Mouse (Mus musculus) liver, adult 2 months (tissue): ENCODE results near the gene Slc9a3r2. TPM values are rescaled to one million over a fixed set of nuclear protein-coding genes. Genes with fewer than 3 reads are reported as not detected.
A peak's percentile ranks its signal among the peaks of the same experiment; 100 is the strongest.
"Not testable (repeated sequence)": the region's sequence is repeated elsewhere in the genome, so short reads cannot be mapped to it uniquely, and the experiment has no call there.

Source experiments
- DNase-seq: peaks from one replicate; pipeline ENCODE4 v3.0.0-alpha.2; 2011; ENCODE audit warnings: low read depth, low spot score; ENCODE audit errors: extremely low read depth
- H3K27ac ChIP-seq: fragments of 200-500 bp; replicated peaks from 2 replicates; pipeline ENCODE4 v1.5.1; 2012; ENCODE audit warnings: low read depth, mild to moderate bottlenecking, control low read depth, inconsistent platforms, low read length; ENCODE audit not compliant: insufficient read depth
- H3K27me3 ChIP-seq: fragments of 200-500 bp; 2 replicates; pipeline ENCODE4 v1.6.1; 2012; ENCODE audit warnings: mild to moderate bottlenecking, moderate library complexity, low read length, inconsistent platforms; ENCODE audit not compliant: control insufficient read depth, insufficient read depth
- H3K36me3 ChIP-seq: fragments of 200-500 bp; 2 replicates; pipeline ENCODE4 v1.6.1; 2012; ENCODE audit warnings: low read length, inconsistent platforms; ENCODE audit not compliant: control insufficient read depth, insufficient read depth
- H3K4me1 ChIP-seq: fragments of 200-500 bp; 2 replicates; pipeline ENCODE4 v1.6.1; 2011; ENCODE audit warnings: low read length; ENCODE audit not compliant: control insufficient read depth, insufficient read depth
- H3K4me3 ChIP-seq: fragments of 200-500 bp; 2 replicates; pipeline ENCODE4 v1.5.1; 2011; ENCODE audit warnings: low read depth, mild to moderate bottlenecking, control low read depth, low read length, moderate library complexity; ENCODE audit not compliant: insufficient read depth
- H3K79me2 ChIP-seq: fragments of 200-500 bp; 2 replicates; pipeline ENCODE4 v1.6.1; 2012; ENCODE audit warnings: inconsistent platforms, mild to moderate bottlenecking, low read length, moderate library complexity; ENCODE audit not compliant: control insufficient read depth, insufficient read depth
- H3K9ac ChIP-seq: fragments of 200-500 bp; 2 replicates; pipeline ENCODE4 v1.6.1; 2012; ENCODE audit warnings: low read depth, mild to moderate bottlenecking, control low read depth, inconsistent platforms, low read length
- CTCF ChIP-seq: fragments of 200-500 bp; IDR thresholded peaks from 2 replicates; pipeline ENCODE4 v1.5.1; 2011; ENCODE audit warnings: low read depth, low read length, control low read depth
- POLR2A ChIP-seq: fragments of 200-500 bp; IDR thresholded peaks from 2 replicates; pipeline ENCODE4 v1.6.1; 2011; ENCODE audit warnings: low read length, control low read depth; ENCODE audit not compliant: insufficient read depth; ENCODE audit errors: extremely low read depth
- WGBS: fragments of 180-500 bp; shearing (Covaris S2); methylation state at CpG from one replicate; pipeline ENCODE4 v1.1.7; 2018; 5-methylcytosine and 5-hydroxymethylcytosine counted together
- polyA plus RNA-seq: library from polyadenylated mRNA; depleted of rRNA; stranded (reverse); fragments of >200 nt; gene quantifications from 2 replicates; pipeline ENCODE4 v1.2.3, GENCODE M21; 2012
- total RNA-seq: library from RNA; depleted of rRNA; stranded (reverse); fragments of >200 nt; gene quantifications from 2 replicates; pipeline ENCODE4 v1.2.3, GENCODE M21; 2014

Slc9a3r2 gene
- total and polyA plus RNA-seq, 2 experiments, result 8.8 to 31.5 TPM

DNA sequence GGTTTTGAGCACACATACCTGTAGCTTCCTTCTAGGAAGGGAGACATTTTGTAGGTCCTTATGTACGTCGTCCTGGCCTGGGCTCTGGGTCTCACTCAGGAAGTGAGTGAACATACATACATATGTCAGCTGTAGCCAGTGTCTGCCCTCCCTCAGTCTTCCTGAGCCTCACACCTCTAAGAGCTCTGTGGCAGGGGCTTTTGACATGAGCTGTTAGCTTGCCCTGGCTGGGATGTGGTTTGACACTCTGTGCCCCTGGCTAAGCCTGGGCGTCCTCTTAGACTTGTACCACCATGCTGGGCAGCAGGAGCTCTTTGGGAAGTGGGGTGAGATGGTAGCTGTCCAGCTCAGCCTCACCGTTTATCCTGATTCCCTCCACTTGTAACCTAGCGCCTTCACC lies 21.2 kb upstream of the Slc9a3r2 start:
- no peak overlapping the region for H3K4me3 ChIP-seq
- 51% methylated on average over 5 of the region's 5 CpGs for WGBS

GRCm38 (mm10) chr17:24670246-24670844 lies 20.2 kb upstream of the Slc9a3r2 start:
- under 1% methylated on average over 8 of the region's 8 CpGs for WGBS
- Histone ChIP-seq H3K4me3 (peak overlapping the region; percentile 94), H3K4me1 (peaks cover 17% of the 10 kb centered on the region), H3K27me3 (no peaks in the 10 kb centered on the region), H3K79me2 (peaks cover 32% of the 10 kb centered on the region; the same call in 1 of the 2 replicates), H3K9ac (peak overlapping the region; percentile 98), H3K27ac (peak overlapping the region; percentile 94), H3K36me3 (no peaks in the 10 kb centered on the region)
- DNase-seq, result peak; percentile 88
- TF ChIP-seq CTCF, result no peak
- no peak for TF ChIP-seq POLR2A

More for the DNA sequence above, 21.2 kb upstream of the Slc9a3r2 start:
- TF ChIP-seq CTCF, result no peak
- no peak for TF ChIP-seq POLR2A
- Histone ChIP-seq H3K36me3 (peaks cover under 1% of the 10 kb centered on the region; the same call in 1 of the 2 replicates), H3K4me1 (peaks cover 17% of the 10 kb centered on the region), H3K27me3 (no peaks in the 10 kb centered on the region), H3K27ac (peak overlapping the region; percentile 55; the same call in 1 of the 2 replicates), H3K79me2 (peaks cover 40% of the 10 kb centered on the region; the same call in 1 of the 2 replicates), H3K9ac (0 out of 2 replicates have a peak overlapping the region, but pooled peaks have one; percentile 8)
- DNase-seq, result no peak

GRCm38 (mm10) chr17:24669545-24670245 lies 19.6 kb upstream of the Slc9a3r2 start, which contains the start of gene Zfp598:
Zfp598 (plus strand) TSS chr17:24669687.
- TF ChIP-seq CTCF, result peak; percentile 16; the same call in 1 of the 2 replicates
- peak; percentile 43; the same call in 1 of the 2 replicates for TF ChIP-seq POLR2A
- Histone ChIP-seq H3K4me1 (peaks cover 17% of the 10 kb centered on the region), H3K9ac (peak within 1 kb of the TSS; percentile 98), H3K4me3 (peak within 1 kb of the TSS; percentile 94), H3K27me3 (no peaks in the 10 kb centered on the region), H3K36me3 (no peaks in the 10 kb centered on the region), H3K79me2 (peaks cover 31% of the 10 kb centered on the region; the same call in 1 of the 2 replicates), H3K27ac (peak within 1 kb of the TSS; percentile 94)
- DNase-seq, result peak; percentile 71
- WGBS, result under 1% methylated on average over 77 of the region's 80 CpGs

GRCm38 (mm10) chr17:24669214-24669544 lies 19.1 kb upstream of the Slc9a3r2 start:
- peak overlapping the region; percentile 26 for H3K9ac ChIP-seq
- H3K27me3 ChIP-seq, DNase-seq, H3K36me3 ChIP-seq: not testable (repeated sequence)
- H3K79me2 ChIP-seq, result peaks cover 28% of the 10 kb centered on the region; the same call in 1 of the 2 replicates
- peak overlapping the region; percentile 13 for H3K4me3 ChIP-seq
- WGBS, result 5% methylated on average over 15 of the region's 15 CpGs
- peaks cover 17% of the 10 kb centered on the region for H3K4me1 ChIP-seq
- H3K27ac ChIP-seq, result peak overlapping the region; percentile 23

DNA sequence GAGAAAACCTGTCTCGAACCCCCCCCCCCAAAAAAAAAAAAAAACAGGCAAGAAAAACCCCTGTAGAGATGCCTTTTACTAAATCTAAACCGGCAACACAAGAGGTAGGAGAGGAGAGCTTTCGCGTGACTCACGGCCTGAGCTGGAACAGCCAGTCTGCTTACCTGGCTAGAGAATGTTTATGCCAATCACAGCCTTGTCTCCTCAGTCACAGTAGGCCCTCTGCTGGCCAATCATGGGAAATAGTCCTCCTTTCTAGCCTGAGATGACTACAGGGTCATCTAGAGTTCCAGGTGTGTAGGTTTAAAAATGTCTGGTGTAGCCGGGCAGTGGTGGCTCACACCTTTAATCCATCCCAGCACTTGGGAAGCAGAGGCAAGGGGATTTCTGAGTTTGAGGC lies 17.3 kb upstream of the Slc9a3r2 start:
- Histone ChIP-seq H3K4me3 (no peak overlapping the region), H3K27me3 (no peaks in the 10 kb centered on the region), H3K79me2 (peaks cover 16% of the 10 kb centered on the region; the same call in 1 of the 2 replicates), H3K9ac (no peak overlapping the region), H3K4me1 (peaks cover 17% of the 10 kb centered on the region), H3K36me3 (no peaks in the 10 kb centered on the region), H3K27ac (no peak overlapping the region)
- 9% methylated on average over 6 of the region's 6 CpGs for WGBS
- TF ChIP-seq POLR2A, result no peak
- TF ChIP-seq CTCF, result peak; percentile 67
- peak; percentile 77 for DNase-seq

DNA sequence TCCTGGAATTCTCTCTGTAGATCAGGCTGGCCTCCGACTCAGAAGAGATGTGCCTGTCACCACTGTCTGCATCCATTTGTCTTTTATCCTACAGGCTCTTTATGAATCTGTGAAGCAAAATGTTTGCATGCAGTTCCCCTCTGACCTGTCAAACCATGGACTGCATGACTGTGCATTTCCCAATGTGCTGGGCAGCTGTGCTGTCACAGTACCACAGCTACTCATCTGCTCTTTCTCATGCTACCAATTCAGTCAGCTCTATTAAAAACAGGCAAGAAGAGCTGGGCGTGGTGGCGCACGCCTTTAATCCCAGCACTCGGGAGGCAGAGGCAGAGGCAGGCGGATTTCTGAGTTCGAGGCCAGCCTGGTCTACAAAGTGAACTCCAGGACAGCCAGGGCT lies 16.9 kb upstream of the Slc9a3r2 start:
- H3K4me3 ChIP-seq, H3K9ac ChIP-seq, DNase-seq, H3K27ac ChIP-seq, H3K36me3 ChIP-seq, H3K27me3 ChIP-seq: not testable (repeated sequence)
- peaks cover 16% of the 10 kb centered on the region; the same call in 1 of the 2 replicates for H3K79me2 ChIP-seq
- peaks cover 15% of the 10 kb centered on the region for H3K4me1 ChIP-seq
- 65% methylated on average over 7 of the region's 7 CpGs for whole genome bisulfite sequencing
